Mouse (Mus musculus) CD4-positive, CD25-positive, alpha-beta regulatory T cell, adult 9 weeks (primary cell): ENCODE measurements around the gene Cdhr3. TPM values are rescaled to one million over a fixed set of nuclear protein-coding genes. Genes with fewer than 3 reads are reported as not detected.

Experiments
- polyA plus RNA-seq: library from polyadenylated mRNA; unstranded; fragments of 100-300 nt; shearing (Covaris generic); gene quantifications from one replicate; pipeline ENCODE4 v1.2.1, GENCODE M21; 2017

Cdhr3 gene
- polyA plus RNA-seq: 1.0 TPM

DNA sequence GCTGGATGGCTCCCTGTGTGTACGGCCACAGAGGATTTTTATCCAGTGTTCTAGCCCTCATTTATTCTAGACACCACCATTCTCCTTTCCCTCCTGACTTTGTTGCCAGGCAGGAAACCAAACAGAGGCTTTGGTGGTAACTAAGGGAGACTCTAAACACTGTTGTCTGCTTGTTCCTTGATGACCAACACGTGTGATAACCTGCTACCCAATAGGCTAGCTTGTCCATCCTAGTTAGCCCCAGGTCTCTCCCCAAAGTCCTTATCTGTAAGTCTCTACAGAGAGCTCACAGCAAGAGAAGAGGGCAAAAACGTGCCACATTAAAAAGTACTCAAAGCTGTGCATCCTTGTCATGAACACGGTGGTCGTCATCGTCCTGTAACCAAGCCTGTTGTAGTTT lies at the start of gene Cdhr3:
Cdhr3 (minus strand) TSS at position 101 of the 400 bp plus-strand sequence.

Other genes starting within 250 kb of the Cdhr3 start
- gene Sypl, start 139.0 kb downstream of the Cdhr3 start, polyA plus RNA-seq: 81.2 TPM
- gene Atxn7l1, start 54.8 kb upstream of the Cdhr3 start, polyA plus RNA-seq: 104 TPM